Mouse (Mus musculus) cerebellum, adult 11 months (tissue): Measurements from ENCODE around the gene Olfr1049.
"Not testable (repeated sequence)": the region's sequence is repeated elsewhere in the genome, so short reads cannot be mapped to it uniquely, and the experiment has no call there.

ENCODE experiments used
- DNase-seq: peaks from one replicate; pipeline ENCODE4 v3.0.0; 2022

Gene Olfr1049

DNA sequence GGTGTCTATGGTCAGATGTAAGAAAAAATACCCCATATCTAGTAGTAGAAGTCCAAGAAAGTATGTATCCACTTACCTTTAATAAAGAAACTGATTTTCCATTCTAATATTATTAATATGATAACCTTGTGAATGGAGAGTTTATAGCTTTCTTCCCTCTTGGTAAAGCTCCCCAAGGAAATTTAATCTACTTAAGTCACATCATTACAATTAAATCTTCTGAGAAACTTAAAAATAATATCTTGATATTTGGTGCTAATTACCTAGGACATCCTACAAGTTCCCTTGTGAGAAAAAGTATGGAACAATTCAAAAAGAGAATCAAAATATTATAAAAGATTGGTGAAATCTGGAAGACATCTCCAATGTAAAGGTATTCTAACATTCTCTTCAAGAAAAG, at the start of gene Olfr1049:
Gene Olfr1049, minus strand, starts transcription at position 101 of the 400 bp plus-strand sequence.
- DNase-seq: not testable (repeated sequence)

DNA sequence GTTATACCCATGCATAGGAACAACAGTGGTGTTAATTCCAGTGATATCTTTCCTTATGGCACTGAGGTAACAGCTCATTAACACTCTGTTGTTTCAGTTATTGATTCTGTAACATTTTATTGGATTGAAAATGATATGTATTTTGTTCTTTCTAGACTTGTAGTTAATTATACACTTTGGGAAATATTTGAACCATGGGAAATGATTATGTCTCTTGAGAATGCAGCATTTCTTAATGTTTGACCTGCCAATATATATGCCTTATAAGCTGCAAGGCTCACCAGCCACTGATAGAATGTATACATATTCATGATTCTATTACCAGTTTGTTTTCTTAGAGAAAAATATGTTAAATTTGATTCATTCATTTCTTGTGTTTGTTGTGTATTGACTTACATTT, 34.0 kb upstream of the Olfr1049 start, which contains the start of gene Olfr1052:
Gene Olfr1052, plus strand, starts transcription at position 301 of the 400 bp plus-strand sequence.
- DNase-seq: no peak

- not testable (repeated sequence) for DNase-seq
These were observed 20.9 kb upstream of the Olfr1049 start, which contains the start of gene Olfr1051 for GRCm38 (mm10) chr2:86278988-86279387. TSS of gene Olfr1051 (minus strand) at chr2:86279088.

- DNase-seq: no peak
These were observed 17.9 kb downstream of the Olfr1049 start, which contains the start of gene Olfr1048 for GRCm38 (mm10) chr2:86240189-86240588. TSS of gene Olfr1048 (minus strand) at chr2:86240289.

DNA sequence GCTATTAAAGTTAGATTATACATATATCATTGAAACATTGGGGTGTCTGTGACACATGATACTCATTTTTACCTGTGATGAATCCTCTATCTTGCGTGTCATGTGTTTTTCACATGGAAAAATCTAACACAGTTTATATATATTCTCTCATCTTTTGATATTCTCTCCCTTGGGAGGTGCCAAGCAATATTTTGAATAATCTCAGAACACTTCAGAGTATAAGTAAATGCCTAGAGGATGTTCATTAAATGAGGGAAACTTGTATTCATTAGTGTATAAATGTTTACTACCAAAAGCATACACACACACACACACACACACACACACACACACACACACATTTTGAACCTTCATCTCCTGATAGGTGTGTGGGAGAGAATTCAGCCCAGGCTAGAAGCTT, 26.8 kb downstream of the Olfr1049 start, which contains the start of gene Olfr1047:
Gene Olfr1047, minus strand, starts transcription at position 101 of the 400 bp plus-strand sequence.
- no peak for DNase-seq

GRCm38 (mm10) chr2:86219214-86219613, 38.9 kb downstream of the Olfr1049 start, which contains the start of gene Olfr1046:
TSS of gene Olfr1046 (minus strand) at chr2:86219314.
- DNase-seq: no peak
